Mouse (Mus musculus) G1E (cell line): ENCODE results near the gene Trpt1. TPM values are rescaled to one million over a fixed set of nuclear protein-coding genes. Genes with fewer than 3 reads are reported as not detected.

Source experiments
- ATAC-seq: 2 replicates; pipeline ENCODE4 v1.8.0; 2016; ENCODE audit warnings: mild to moderate bottlenecking; ENCODE audit not compliant: insufficient number of reproducible peaks, poor library complexity, low FRiP score, severe bottlenecking; ENCODE audit errors: extremely low read depth
- DNase-seq: peaks from one replicate; pipeline ENCODE4 v3.0.0; 2012; ENCODE audit warnings: low spot score
- H3K27me3 ChIP-seq: 2 replicates; pipeline ENCODE4 v1.6.1; 2012; ENCODE audit warnings: mild to moderate bottlenecking, low read length, inconsistent platforms; ENCODE audit not compliant: insufficient read depth
- H3K36me3 ChIP-seq: replicated peaks from 2 replicates; pipeline ENCODE3; 2012; ENCODE audit warnings: mild to moderate bottlenecking, inconsistent platforms
- H3K4me1 ChIP-seq: 2 replicates; pipeline ENCODE4 v1.6.1; 2012; ENCODE audit warnings: low read depth, low read length, inconsistent platforms, mixed read lengths; ENCODE audit not compliant: insufficient read depth
- H3K4me3 ChIP-seq: 2 replicates; pipeline ENCODE4 v1.5.1; 2012; ENCODE audit warnings: low read depth, mild to moderate bottlenecking, inconsistent platforms, low read length, moderate library complexity, mixed read lengths
- H3K9me3 ChIP-seq: replicated peaks from 2 replicates; pipeline ENCODE4 v1.6.1; 2012; ENCODE audit warnings: inconsistent platforms
- CTCF ChIP-seq: IDR thresholded peaks from 2 replicates; pipeline ENCODE4 v1.5.1; 2012; ENCODE audit warnings: low read depth, low read length, inconsistent platforms, mixed read lengths
- GATA1 ChIP-seq: IDR thresholded peaks from 2 replicates; pipeline ENCODE4 v1.6.1; 2012; ENCODE audit warnings: borderline replicate concordance, low read length, inconsistent platforms, mixed read lengths
- GATA2 ChIP-seq: IDR thresholded peaks from 2 replicates; pipeline ENCODE4 v1.6.1; 2012; ENCODE audit warnings: low read depth, low read length, inconsistent platforms, borderline replicate concordance
- POLR2AphosphoS5 ChIP-seq: IDR thresholded peaks from 2 replicates; pipeline ENCODE4 v1.6.1; 2012; ENCODE audit warnings: low read depth, low read length, inconsistent platforms; ENCODE audit not compliant: insufficient replicate concordance
- TAL1 ChIP-seq: conservative IDR thresholded peaks from 2 replicates; pipeline ENCODE4 v1.6.1; 2012; ENCODE audit warnings: low read depth, low read length, inconsistent platforms, mixed read lengths
- polyA plus RNA-seq: library from polyadenylated mRNA; stranded (reverse); fragments of >175 nt; gene quantifications from 2 replicates; pipeline ENCODE4 v1.2.3, GENCODE M21; 2012
- total RNA-seq, 2 experiments: library from RNA; stranded (forward) in 1 of 2; stranded (reverse) in 1 of 2; fragments of 200-1000 nt in 1 of 2; fragments of >200 nt in 1 of 2; fragmentation: Nextera tagmentation in 1 of 2; gene quantifications; 2 replicates each; pipeline ENCODE4 v1.2.3; 2014 to 2017

The Trpt1 gene
- total and polyA plus RNA-seq, 3 experiments = 1.2 to 2.6 (median 1.6) TPM

- no peak for ATAC-seq
- TF ChIP-seq GATA2 = no peak
- no peak for TF ChIP-seq TAL1
- no peak for TF ChIP-seq CTCF
- no peak for TF ChIP-seq POLR2AphosphoS5
- TF ChIP-seq GATA1 = no peak
- H3K9me3 ChIP-seq = no peaks in the 10 kb centered on the region
- peaks cover 62% of the 10 kb centered on the region for H3K4me1 ChIP-seq
- peak overlapping the region; percentile 80 for H3K4me3 ChIP-seq
- peaks cover 72% of the 10 kb centered on the region for H3K36me3 ChIP-seq
- peak; percentile 50 for DNase-seq
- H3K27me3 ChIP-seq = no peaks in the 10 kb centered on the region
Measured at GRCm38 (mm10) chr19:6951994-6952711, 43.8 kb upstream of the Trpt1 start.

GRCm38 (mm10) chr19:6952712-6953037, 43.3 kb upstream of the Trpt1 start:
- peaks cover 61% of the 10 kb centered on the region for H3K4me1 ChIP-seq
- H3K9me3 ChIP-seq = no peaks in the 10 kb centered on the region
- ATAC-seq (no peak), DNase-seq (peak; percentile 34)
- TF ChIP-seq TAL1 = no peak
- no peak for TF ChIP-seq GATA1
- TF ChIP-seq GATA2 = no peak
- TF ChIP-seq POLR2AphosphoS5 = no peak
- TF ChIP-seq CTCF = no peak
- peaks cover 75% of the 10 kb centered on the region for H3K36me3 ChIP-seq
- peak overlapping the region; percentile 80; the same call in 1 of the 2 replicates for H3K4me3 ChIP-seq
- H3K27me3 ChIP-seq = no peaks in the 10 kb centered on the region

- peaks cover 50% of the 10 kb centered on the region for H3K4me1 ChIP-seq
- peaks cover 75% of the 10 kb centered on the region for H3K36me3 ChIP-seq
- no peaks in the 10 kb centered on the region for H3K27me3 ChIP-seq
- no peaks in the 10 kb centered on the region for H3K9me3 ChIP-seq
- TF ChIP-seq GATA2 = no peak
- TF ChIP-seq POLR2AphosphoS5 = no peak
- peak; percentile 53; the same call in 1 of the 2 replicates for TF ChIP-seq CTCF
- ATAC-seq (no peak), DNase-seq (peak; percentile 25)
- no peak overlapping the region for H3K4me3 ChIP-seq
Measured at GRCm38 (mm10) chr19:6954046-6954445, 41.9 kb upstream of the Trpt1 start.

GRCm38 (mm10) chr19:6955424-6955823, 40.5 kb upstream of the Trpt1 start:
- DNase-seq = no peak
- ATAC-seq = no peak
- Histone ChIP-seq H3K36me3 (peaks cover 77% of the 10 kb centered on the region), H3K4me1 (peaks cover 37% of the 10 kb centered on the region), H3K27me3 (no peaks in the 10 kb centered on the region; the same call in 1 of the 2 replicates), H3K9me3 (no peaks in the 10 kb centered on the region), H3K4me3 (no peak overlapping the region)
- TF ChIP-seq GATA1 = no peak
- no peak for TF ChIP-seq TAL1
- TF ChIP-seq GATA2 = no peak
- TF ChIP-seq POLR2AphosphoS5 = no peak
- TF ChIP-seq CTCF = no peak

- TF ChIP-seq CTCF = no peak
- TF ChIP-seq POLR2AphosphoS5 = no peak
- no peak for TF ChIP-seq GATA1
- no peak for TF ChIP-seq GATA2
- no peak for TF ChIP-seq TAL1
- peaks cover 81% of the 10 kb centered on the region for H3K36me3 ChIP-seq
- H3K9me3 ChIP-seq = no peaks in the 10 kb centered on the region
- no peaks in the 10 kb centered on the region; the same call in 1 of the 2 replicates for H3K27me3 ChIP-seq
- H3K4me1 ChIP-seq = peaks cover 27% of the 10 kb centered on the region
- no peak for ATAC-seq
- H3K4me3 ChIP-seq = no peak overlapping the region
- DNase-seq = no peak
Measured at GRCm38 (mm10) chr19:6956461-6956860, 39.5 kb upstream of the Trpt1 start.

- Histone ChIP-seq H3K4me1 (peaks cover 81% of the 10 kb centered on the region), H3K9me3 (no peaks in the 10 kb centered on the region), H3K27me3 (no peaks in the 10 kb centered on the region), H3K36me3 (peaks cover 37% of the 10 kb centered on the region), H3K4me3 (peak overlapping the region; percentile 80)
- TF ChIP-seq TAL1 (no peak), CTCF (no peak), GATA2 (no peak), POLR2AphosphoS5 (no peak), GATA1 (no peak)
- DNase-seq = no peak
- ATAC-seq = no peak
Measured at GRCm38 (mm10) chr19:6968491-6969271, 27.2 kb upstream of the Trpt1 start.
